Mouse (Mus musculus) pancreas, adult 10 weeks (tissue): ENCODE data around the gene Xrcc1. TPM values are rescaled to one million over a fixed set of nuclear protein-coding genes. Genes with fewer than 3 reads are reported as not detected.

ENCODE experiments used
- polyA plus RNA-seq: library from polyadenylated mRNA; stranded (reverse); fragments of 350-450 nt; fragmentation: Illumina TruSeq; extraction: RNeasy Lipid Tissue Mini Kit (QIAGEN cat#74804); gene quantifications from one replicate; pipeline ENCODE4 v1.2.3, GENCODE M21; 2015; ENCODE audit warnings: low read depth, low replicate concordance; ENCODE audit not compliant: insufficient read depth

Gene Xrcc1
- 13.8 TPM for polyA plus RNA-seq

GRCm38 (mm10) chr7:24546068-24546614, at the start of gene Xrcc1, which contains the start of gene Pinlyp:
Gene Xrcc1 (plus strand): TSS chr7:24546289.
Gene Pinlyp (minus strand): TSS chr7:24546118.

GRCm38 (mm10) chr7:24506838-24507725, 39.0 kb upstream of the Xrcc1 start, which contains the start of gene Zfp428:
Gene Zfp428 (plus strand): TSS chr7:24507006.

GRCm38 (mm10) chr7:24512355-24512754, 33.7 kb upstream of the Xrcc1 start, which contains the start of gene AC161166.1:
Gene AC161166.1 (minus strand): TSS chr7:24512455.

DNA sequence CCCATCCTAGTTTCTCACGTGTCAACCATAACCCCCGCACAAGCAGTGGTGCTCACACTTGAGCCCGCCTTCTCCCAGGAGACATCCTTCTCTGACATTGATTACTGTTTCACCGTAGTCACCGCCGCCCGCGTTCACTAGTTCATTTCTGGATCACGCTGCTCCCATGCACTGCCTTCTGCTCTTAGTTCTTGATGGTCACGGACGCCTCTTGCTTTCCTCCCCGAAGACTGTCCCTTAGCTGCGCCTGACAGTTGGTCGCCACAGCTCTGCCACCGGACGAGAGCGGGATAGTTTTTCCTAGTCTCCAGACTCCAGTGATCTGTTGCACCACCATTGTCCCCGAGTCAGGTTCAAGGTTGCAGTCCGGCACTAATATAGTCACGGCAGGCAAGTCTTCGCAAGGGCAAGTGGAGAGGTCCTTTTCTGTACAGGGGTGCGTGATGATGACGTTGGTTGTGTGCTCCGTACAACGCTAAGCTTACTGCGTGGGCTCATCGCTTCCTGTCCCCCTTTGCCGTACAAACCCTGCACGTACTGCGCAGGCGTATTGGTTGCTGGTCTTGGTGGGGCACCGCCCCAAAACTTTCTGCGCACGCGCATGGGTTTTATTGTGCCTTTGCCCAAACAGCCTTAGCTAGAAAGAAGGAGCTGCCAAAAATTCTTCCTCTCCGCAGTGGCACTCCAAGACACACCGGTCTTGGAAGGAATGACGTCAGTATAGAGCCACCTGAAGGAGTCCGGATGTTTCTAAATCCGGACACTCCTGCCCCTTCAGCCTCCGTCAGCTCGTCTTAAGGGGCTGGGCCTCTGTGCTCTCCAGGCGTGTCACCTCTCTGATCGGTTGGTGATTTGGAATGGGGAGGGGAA, 15.8 kb upstream of the Xrcc1 start, which contains the start of gene Irgq:
TSS of gene Irgq (plus strand) at position 628 of the 870 bp plus-strand sequence.

GRCm38 (mm10) chr7:24587330-24588105, 41.4 kb downstream of the Xrcc1 start, which contains the start of the genes Ethe1 and Zfp575:
Gene Ethe1 (plus strand): TSS chr7:24587543.
Gene Zfp575 (minus strand): TSS chr7:24587641.

GRCm38 (mm10) chr7:24610144-24610878, 64.2 kb downstream of the Xrcc1 start, which contains the start of gene Phldb3:
Gene Phldb3 (plus strand): TSS chr7:24610763.

Other genes starting within 250 kb of the Xrcc1 start
- gene Zfp61, start 245.1 kb upstream of the Xrcc1 start, polyA plus RNA-seq: 14.0 TPM
- gene Zfp94, start 229.6 kb upstream of the Xrcc1 start, polyA plus RNA-seq: 4.9 TPM
- gene Tescl, start 212.4 kb upstream of the Xrcc1 start, polyA plus RNA-seq: not detected
- not detected for gene Lypd5, start 197.1 kb upstream of the Xrcc1 start, polyA plus RNA-seq
- 2.5 TPM for gene Kcnn4, start 176.0 kb upstream of the Xrcc1 start, polyA plus RNA-seq
- 12.2 TPM for gene Smg9, start 146.7 kb upstream of the Xrcc1 start, polyA plus RNA-seq
- not detected for gene Irgc1, start 94.0 kb upstream of the Xrcc1 start, polyA plus RNA-seq
- gene Plaur, start 83.8 kb upstream of the Xrcc1 start, polyA plus RNA-seq: 3.3 TPM
- 3.4 TPM for gene Cadm4, start 64.3 kb upstream of the Xrcc1 start, polyA plus RNA-seq
- 1.4 TPM for gene Zfp428, start 39.3 kb upstream of the Xrcc1 start, polyA plus RNA-seq
- not detected for gene AC161166.1, start 33.8 kb upstream of the Xrcc1 start, polyA plus RNA-seq
- 2.5 TPM for gene Irgq, start 15.6 kb upstream of the Xrcc1 start, polyA plus RNA-seq
- not detected for gene Pinlyp, start 171 bp upstream of the Xrcc1 start, polyA plus RNA-seq
- gene Ethe1, start 41.3 kb downstream of the Xrcc1 start, polyA plus RNA-seq: 3.0 TPM
- not detected for gene Zfp575, start 41.4 kb downstream of the Xrcc1 start, polyA plus RNA-seq
- gene Phldb3, start 64.5 kb downstream of the Xrcc1 start, polyA plus RNA-seq: 0.94 TPM
- gene Lypd3, start 90.3 kb downstream of the Xrcc1 start, polyA plus RNA-seq: not detected
- gene Tex101, start 130.4 kb downstream of the Xrcc1 start, polyA plus RNA-seq: not detected
- gene BC049730, start 163.0 kb downstream of the Xrcc1 start, polyA plus RNA-seq: not detected
- not detected for gene Gm4763, start 180.6 kb downstream of the Xrcc1 start, polyA plus RNA-seq
- gene Cd177, start 214.0 kb downstream of the Xrcc1 start, polyA plus RNA-seq: not detected
- gene Ceacam10, start 230.9 kb downstream of the Xrcc1 start, polyA plus RNA-seq: not detected